Mouse (Mus musculus): ENCODE data around the gene Ptprn2. TPM values are rescaled to one million over a fixed set of nuclear protein-coding genes. Genes with fewer than 3 reads are reported as not detected.

The Ptprn2 gene
- polyA plus RNA-seq, 1 experiment, result 63.0 TPM

GRCm38 (mm10) chr12:117287456-117287855 lies 801.9 kb downstream of the Ptprn2 start:
- DNase-seq (ENCODE audit: low read depth), result no peak

GRCm38 (mm10) chr12:117291943-117292342 lies 806.4 kb downstream of the Ptprn2 start:
- DNase-seq (ENCODE audit: low read depth), result no peak
- TF ChIP-seq POLR2A (IDR thresholded peaks at IDR 0.05; ENCODE audit: borderline replicate concordance, extremely low read depth, insufficient read depth, insufficient read length, poor library complexity, severe bottlenecking), result no peak
- no peak for TF ChIP-seq CTCF (IDR thresholded peaks at IDR 0.05; ENCODE audit: borderline replicate concordance, extremely low read depth, insufficient read depth, insufficient read length)

More at GRCm38 (mm10) chr12:117287456-117287855, 801.9 kb downstream of the Ptprn2 start:
- TF ChIP-seq POLR2A (IDR thresholded peaks at IDR 0.05; ENCODE audit: borderline replicate concordance, extremely low read depth, insufficient read depth, insufficient read length, poor library complexity, severe bottlenecking) (no peak), CTCF (IDR thresholded peaks at IDR 0.05; ENCODE audit: borderline replicate concordance, extremely low read depth, insufficient read depth, insufficient read length) (no peak)

GRCm38 (mm10) chr12:117296792-117297191 lies 811.3 kb downstream of the Ptprn2 start:
- no peak for DNase-seq (ENCODE audit: low read depth)
- TF ChIP-seq POLR2A (IDR thresholded peaks at IDR 0.05; ENCODE audit: borderline replicate concordance, extremely low read depth, insufficient read depth, insufficient read length, poor library complexity, severe bottlenecking) (no peak), CTCF (IDR thresholded peaks at IDR 0.05; ENCODE audit: borderline replicate concordance, extremely low read depth, insufficient read depth, insufficient read length) (no peak)

- no peak for DNase-seq (ENCODE audit: low read depth)
- TF ChIP-seq CTCF (IDR thresholded peaks at IDR 0.05; ENCODE audit: borderline replicate concordance, extremely low read depth, insufficient read depth, insufficient read length), result no peak
- TF ChIP-seq POLR2A (IDR thresholded peaks at IDR 0.05; ENCODE audit: borderline replicate concordance, extremely low read depth, insufficient read depth, insufficient read length, poor library complexity, severe bottlenecking), result no peak
Observed at GRCm38 (mm10) chr12:117299084-117299483, 813.6 kb downstream of the Ptprn2 start.

GRCm38 (mm10) chr12:117304751-117305624 lies 819.5 kb downstream of the Ptprn2 start:
- TF ChIP-seq POLR2A (IDR thresholded peaks at IDR 0.05; ENCODE audit: borderline replicate concordance, extremely low read depth, insufficient read depth, insufficient read length, poor library complexity, severe bottlenecking), result no peak
- no peak for TF ChIP-seq CTCF (IDR thresholded peaks at IDR 0.05; ENCODE audit: borderline replicate concordance, extremely low read depth, insufficient read depth, insufficient read length)
- DNase-seq (ENCODE audit: low read depth), result peak; percentile 82

GRCm38 (mm10) chr12:117305625-117306105 lies 820.1 kb downstream of the Ptprn2 start:
- peak; percentile 61 for DNase-seq (ENCODE audit: low read depth)
- TF ChIP-seq CTCF (IDR thresholded peaks at IDR 0.05; ENCODE audit: borderline replicate concordance, extremely low read depth, insufficient read depth, insufficient read length) (no peak), POLR2A (IDR thresholded peaks at IDR 0.05; ENCODE audit: borderline replicate concordance, extremely low read depth, insufficient read depth, insufficient read length, poor library complexity, severe bottlenecking) (no peak)

GRCm38 (mm10) chr12:117312079-117312478 lies 826.6 kb downstream of the Ptprn2 start:
- TF ChIP-seq POLR2A (IDR thresholded peaks at IDR 0.05; ENCODE audit: borderline replicate concordance, extremely low read depth, insufficient read depth, insufficient read length, poor library complexity, severe bottlenecking), result no peak
- TF ChIP-seq CTCF (IDR thresholded peaks at IDR 0.05; ENCODE audit: borderline replicate concordance, extremely low read depth, insufficient read depth, insufficient read length), result no peak
- DNase-seq (ENCODE audit: low read depth), result peak; percentile 16

- TF ChIP-seq CTCF (IDR thresholded peaks at IDR 0.05; ENCODE audit: borderline replicate concordance, extremely low read depth, insufficient read depth, insufficient read length) (no peak), POLR2A (IDR thresholded peaks at IDR 0.05; ENCODE audit: borderline replicate concordance, extremely low read depth, insufficient read depth, insufficient read length, poor library complexity, severe bottlenecking) (no peak)
- DNase-seq (ENCODE audit: low read depth), result peak; percentile 80
Observed at GRCm38 (mm10) chr12:117314987-117315386, 829.5 kb downstream of the Ptprn2 start.

GRCm38 (mm10) chr12:117315661-117316060 lies 830.1 kb downstream of the Ptprn2 start:
- DNase-seq (ENCODE audit: low read depth), result no peak
- no peak for TF ChIP-seq POLR2A (IDR thresholded peaks at IDR 0.05; ENCODE audit: borderline replicate concordance, extremely low read depth, insufficient read depth, insufficient read length, poor library complexity, severe bottlenecking)

- no peak for TF ChIP-seq CTCF (IDR thresholded peaks at IDR 0.05; ENCODE audit: borderline replicate concordance, extremely low read depth, insufficient read depth, insufficient read length)
- no peak for TF ChIP-seq POLR2A (IDR thresholded peaks at IDR 0.05; ENCODE audit: borderline replicate concordance, extremely low read depth, insufficient read depth, insufficient read length, poor library complexity, severe bottlenecking)
- no peak for DNase-seq (ENCODE audit: low read depth)
Observed at GRCm38 (mm10) chr12:117318229-117318628, 832.7 kb downstream of the Ptprn2 start.

GRCm38 (mm10) chr12:117323017-117323416 lies 837.5 kb downstream of the Ptprn2 start:
- peak; percentile 36 for DNase-seq (ENCODE audit: low read depth)
- TF ChIP-seq CTCF (IDR thresholded peaks at IDR 0.05; ENCODE audit: borderline replicate concordance, extremely low read depth, insufficient read depth, insufficient read length) (no peak), POLR2A (IDR thresholded peaks at IDR 0.05; ENCODE audit: borderline replicate concordance, extremely low read depth, insufficient read depth, insufficient read length, poor library complexity, severe bottlenecking) (no peak)

Other genes with a start within 250 kb of the Ptprn2 start
- 12.7 and 15.8 TPM in 2 replicates for gene Wdr60, start 222.7 kb upstream of the Ptprn2 start, polyA plus RNA-seq (2012; rRNA removed)
- gene Gm11027, start 210.3 kb upstream of the Ptprn2 start, polyA plus RNA-seq (2012; rRNA removed), result not detected in 2 replicates
- 8.5 and 13.4 TPM in 2 replicates for gene Esyt2, start 204.5 kb upstream of the Ptprn2 start, polyA plus RNA-seq (2012; rRNA removed)
- 10.3 and 13.5 TPM in 2 replicates for gene Ncapg2, start 80.3 kb upstream of the Ptprn2 start, polyA plus RNA-seq (2012; rRNA removed)